ENCODE assay signal across 10 mouse cellular contexts in the genomic region with DNA sequence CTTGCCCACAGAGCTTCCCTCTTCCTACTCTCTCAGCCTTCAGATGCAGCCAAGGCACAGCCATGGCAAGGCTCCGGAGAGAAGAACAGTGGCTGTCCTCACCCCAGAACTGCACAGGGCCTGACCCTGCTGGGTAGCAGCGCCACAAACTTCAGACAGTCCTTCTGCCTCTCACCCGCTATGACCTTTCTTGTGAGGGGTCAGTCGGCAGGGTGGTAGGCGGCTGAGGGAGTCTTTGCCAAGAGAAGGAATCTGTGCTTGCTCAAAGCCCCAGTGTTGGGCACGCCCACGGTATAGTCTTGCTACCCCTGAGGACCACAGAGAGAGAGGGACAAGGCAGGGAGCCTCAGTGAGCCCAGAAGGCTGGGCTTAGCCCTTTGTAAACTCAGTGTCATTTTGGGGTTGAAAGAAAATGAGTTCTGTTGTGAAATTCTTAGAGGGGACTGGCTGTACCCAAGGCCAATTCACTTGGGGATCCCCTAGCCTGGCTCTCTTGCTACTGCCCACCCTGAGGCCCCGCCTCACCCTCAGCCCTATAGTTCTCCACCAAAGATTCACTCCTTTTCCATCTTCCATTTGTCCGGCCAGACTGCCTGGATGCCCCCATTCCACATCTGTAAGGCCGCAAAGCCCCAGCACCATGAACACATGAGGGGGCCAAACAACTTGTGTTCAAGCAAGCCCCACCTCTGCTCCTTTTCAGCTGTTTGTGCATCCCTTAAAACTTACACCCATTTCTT. TPM values are rescaled to one million over a fixed set of nuclear protein-coding genes. Genes with fewer than 3 reads are reported as not detected.
DNase-seq lines count a peak whose midpoint lies in the region; ATAC-seq and TF ChIP-seq lines count a peak whose summit lies in the region.
"Had no signal": no experiment of that assay in that cellular context is flagged by ENCODE, and none has a peak within 500 bp of the region (broad histone marks: within the 10 kb centered on the region; RNA-seq: fewer than 3 reads in every experiment).

No protein-coding gene starts in this region.

- DNase-seq in heart, embryonic 10.5 days (ENCODE audit: low spot score), result no peak
- no peak for DNase-seq in heart, postnatal 14 days
- no peak for DNase-seq in midbrain, embryonic 10.5 days (ENCODE audit: low spot score)
- no peak for DNase-seq in urinary bladder, postnatal 25 days (ENCODE audit: low spot score)
- DNase-seq in layer of hippocampus, postnatal 10 days (ENCODE audit: low spot score in 2 of 2), result no peak
- DNase-seq in kidney, adult 8-10 months, result no peak

- peaks cover 10% of the 10 kb centered on the region; the same call in 1 of the 2 replicates for H3K36me3 ChIP-seq in heart, embryonic 10.5 days
- H3K36me3 ChIP-seq in hindbrain, embryonic 13.5 days, result no peaks in the 10 kb centered on the region
- H3K36me3 ChIP-seq in midbrain, embryonic 10.5 days, result no peaks in the 10 kb centered on the region

- H3K27me3 ChIP-seq in heart, embryonic 10.5 days (ENCODE audit: insufficient read depth, poor library complexity, severe bottlenecking), result peaks cover 48% of the 10 kb centered on the region
- H3K27me3 ChIP-seq in hindbrain, embryonic 13.5 days, result peaks cover 60% of the 10 kb centered on the region
- H3K27me3 ChIP-seq in midbrain, embryonic 10.5 days (ENCODE audit: low read depth, poor library complexity, severe bottlenecking), result peaks cover 90% of the 10 kb centered on the region

- intact Hi-C loops in heart, postnatal 14 days (cut with DNase I), result loop anchor here (2.0 to 5.0 kb wide), 2 partner anchors 29 to 140 kb away; a partner anchor contains a TSS

- TF ChIP-seq POLR2A in bone marrow macrophage, adult 2 months (IDR thresholded peaks at IDR 0.05; ENCODE audit: borderline replicate concordance, low read depth, low read length), result no peak

- H3K9ac ChIP-seq in hindbrain, embryonic 13.5 days, result peak overlapping the region; percentile 70

- peak overlapping the region; percentile 82 for H3K27ac ChIP-seq in heart, embryonic 10.5 days
- peak overlapping the region; percentile 46 for H3K27ac ChIP-seq in bone marrow macrophage, adult 2 months (ENCODE audit: insufficient read depth, low read depth, low read length)
- H3K27ac ChIP-seq in hindbrain, embryonic 13.5 days, result peak overlapping the region; percentile 26; the same call in 1 of the 2 replicates
- peak overlapping the region; percentile 53; the same call in 1 of the 2 replicates for H3K27ac ChIP-seq in midbrain, embryonic 10.5 days (replicated peaks)

- no peaks in the 10 kb centered on the region for H3K9me3 ChIP-seq in heart, embryonic 10.5 days
- H3K9me3 ChIP-seq in hindbrain, embryonic 13.5 days, result no peaks in the 10 kb centered on the region
- no peaks in the 10 kb centered on the region for H3K9me3 ChIP-seq in midbrain, embryonic 10.5 days (replicated peaks)

- peaks cover 78% of the 10 kb centered on the region for H3K4me1 ChIP-seq in heart, embryonic 10.5 days
- peaks cover 60% of the 10 kb centered on the region for H3K4me1 ChIP-seq in bone marrow macrophage, adult 2 months (ENCODE audit: control insufficient read depth, insufficient read depth, low read length)
- H3K4me1 ChIP-seq in hindbrain, embryonic 13.5 days (replicated peaks), result peaks cover 46% of the 10 kb centered on the region
- peaks cover 55% of the 10 kb centered on the region for H3K4me1 ChIP-seq in midbrain, embryonic 10.5 days

- no peak for ATAC-seq in hindbrain, embryonic 13.5 days (ENCODE audit: low FRiP score)

- H3K4me3 ChIP-seq in heart, embryonic 10.5 days, result peak overlapping the region; percentile 63
- peak overlapping the region; percentile 94 for H3K4me3 ChIP-seq in bone marrow macrophage, adult 2 months (ENCODE audit: insufficient read depth, low read length)
- peak overlapping the region; percentile 55 for H3K4me3 ChIP-seq in hindbrain, embryonic 13.5 days
- peak overlapping the region; percentile 63 for H3K4me3 ChIP-seq in midbrain, embryonic 10.5 days

- TF ChIP-seq CTCF in bone marrow macrophage, adult 2 months (IDR thresholded peaks at IDR 0.05; ENCODE audit: low read depth, low read length), result no peak

- 30% methylated on average over 10 of the region's 10 CpGs for WGBS in heart, embryonic 10.5 days
- WGBS in hindbrain, embryonic 13.5 days, result 30% methylated on average over 10 of the region's 10 CpGs
- WGBS in midbrain, embryonic 10.5 days, result 26% methylated on average over 10 of the region's 10 CpGs

- H3K4me2 ChIP-seq in hindbrain, embryonic 13.5 days, result peak overlapping the region; percentile 88

RNA-seq across cellular contexts. Expression of a gene that starts 2.8 kb away (rescaled TPM):
- 42.9 and 61.7 TPM in 2 replicates for polyA plus RNA-seq in heart, embryonic 10.5 days (2016; fragmentation: Nextera tagmentation; extraction: Ambion mirVana)
- total RNA-seq in heart, postnatal 14 days (2021), result 100 to 1,000 TPM; 113 to 133 TPM
- 205 and 222 TPM in 2 replicates for polyA plus RNA-seq in bone marrow macrophage, adult 2 months (2012; ENCODE audit: insufficient read depth, insufficient read length, missing spikeins)
- polyA plus RNA-seq in hindbrain, embryonic 13.5 days (2015; fragmentation: Nextera tagmentation; extraction: Ambion mirVana), result 9.1 and 11.3 TPM in 2 replicates
- polyA plus RNA-seq in midbrain, embryonic 10.5 days (2016; fragmentation: Nextera tagmentation; extraction: Ambion mirVana), result 18.1 and 18.9 TPM in 2 replicates
- total RNA-seq in layer of hippocampus, postnatal 10 days (2021), result 10 to 100 TPM; 73.2 to 73.5 TPM

RNA-seq across cellular contexts. Expression of a gene that starts 47.3 kb away (rescaled TPM):
- polyA plus RNA-seq in heart, embryonic 10.5 days (2016; fragmentation: Nextera tagmentation; extraction: Ambion mirVana), result not detected in 2 replicates
- total RNA-seq in heart, postnatal 14 days (2021), result not detected
- not detected in 2 replicates for polyA plus RNA-seq in bone marrow macrophage, adult 2 months (2012; ENCODE audit: insufficient read depth, insufficient read length, missing spikeins)
- not detected in 2 replicates for polyA plus RNA-seq in hindbrain, embryonic 13.5 days (2015; fragmentation: Nextera tagmentation; extraction: Ambion mirVana)
- not detected in 2 replicates for polyA plus RNA-seq in midbrain, embryonic 10.5 days (2016; fragmentation: Nextera tagmentation; extraction: Ambion mirVana)
- not detected for total RNA-seq in layer of hippocampus, postnatal 10 days (2021)
- total RNA-seq: left cerebral cortex, postnatal 36 days; MEL had no signal

Comparison
In these comparisons a context has a peak if more than half of its experiments do, and no peak if none do; other contexts are left out.
1. H3K27ac ChIP-seq: peak in every context shown above with its lines; median percentile 82 in heart, embryonic 10.5 days; 53 in midbrain, embryonic 10.5 days; 46 in bone marrow macrophage, adult 2 months; 26 in hindbrain, embryonic 13.5 days.